Mouse (Mus musculus) megakaryocyte, embryonic 14.5 days (primary cell): ENCODE measurements at regions not wholly inside any gene's neighbourhood (a gene's known extent, or its start where the extent isn't known, plus 50 kb on each side); places are given as distances from the start of the nearest gene placed in this dataset.

Experiments
- FLI1 ChIP-seq: IDR thresholded peaks from 2 replicates; pipeline ENCODE4 v1.6.1; 2012; ENCODE audit warnings: low read length, inconsistent platforms, mixed read lengths
- GATA1 ChIP-seq: IDR thresholded peaks from 3 replicates; pipeline ENCODE4 v1.6.1; 2012; ENCODE audit warnings: mixed read lengths, low read length, inconsistent platforms, borderline replicate concordance

DNA sequence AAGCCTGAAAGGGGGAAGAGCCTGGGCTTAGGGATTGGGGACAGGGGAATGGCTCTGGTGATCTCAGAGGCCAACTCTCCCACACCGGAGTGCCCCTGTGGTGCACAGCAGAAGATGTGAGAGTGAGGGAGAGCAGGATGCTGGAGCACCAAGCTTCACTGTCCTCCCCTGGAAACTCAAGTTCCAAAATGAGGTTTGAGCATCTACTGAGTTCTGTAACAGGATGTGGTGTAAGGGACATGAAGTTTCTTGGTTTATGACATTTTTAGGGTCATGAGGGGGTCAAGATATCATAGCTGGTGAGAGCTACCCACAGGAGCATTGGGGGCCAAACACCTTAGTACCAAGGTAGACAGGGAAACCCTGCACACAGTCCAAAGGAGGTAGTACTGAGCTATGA, 274.1 kb upstream of the Zmiz1 start:
- no peak for TF ChIP-seq GATA1
- no peak for TF ChIP-seq FLI1
